Mouse (Mus musculus) layer of hippocampus, adult 2 months (tissue): ENCODE results near the gene Tex45. TPM values are rescaled to one million over a fixed set of nuclear protein-coding genes. Genes with fewer than 3 reads are reported as not detected.

Experiments
- DNase-seq, 2 experiments: peaks; one replicate each; pipeline ENCODE4 v3.0.0; 2022; ENCODE audit warnings: low spot score in 2 of 2
- H3K27ac ChIP-seq: fragments of 200-600 bp; 2 replicates; pipeline ENCODE4 v1.8.1; 2022
- H3K4me3 ChIP-seq: fragments of 200-600 bp; 2 replicates; pipeline ENCODE4 v1.8.1; 2022; ENCODE audit warnings: mild to moderate bottlenecking
- CTCF ChIP-seq: fragments of 200-600 bp; conservative IDR thresholded peaks from 2 replicates; pipeline ENCODE4 v1.8.1; 2022; ENCODE audit warnings: antibody characterized with exemption, mild to moderate bottlenecking, moderate library complexity
- long read RNA-seq, 2 experiments: library from polyadenylated mRNA; stranded (forward); transcript quantifications; one replicate each; pipeline ENCODE4 v2.0.0; 2021; ENCODE audit warnings: borderline mapping rate in 2 of 2
- total RNA-seq, 2 experiments: library from RNA; stranded (reverse); gene quantifications; 2 replicates each; pipeline ENCODE4 v1.2.3; 2021

The Tex45 gene
- under 1 TPM; 0.23 to 0.54 TPM for total RNA-seq
- long read RNA-seq, experiment 1: 0 reads
- long read RNA-seq, experiment 2: 0 reads

GRCm38 (mm10) chr8:3470562-3470961 lies at the start of gene Tex45:
TSS of gene Tex45 (plus strand) at chr8:3470862.
- Histone ChIP-seq H3K27ac (no peak within 1 kb of the TSS), H3K4me3 (no peak within 1 kb of the TSS)
- no peak for TF ChIP-seq CTCF
- no peak for DNase-seq

- TF ChIP-seq CTCF: no peak
- DNase-seq: no peak
- no peak overlapping the region for H3K4me3 ChIP-seq
- H3K27ac ChIP-seq: no peak overlapping the region
These were observed 49.2 kb upstream of the Tex45 start for GRCm38 (mm10) chr8:3421507-3421906.

GRCm38 (mm10) chr8:3425217-3425616 lies 45.4 kb upstream of the Tex45 start:
- Histone ChIP-seq H3K27ac (no peak overlapping the region), H3K4me3 (no peak overlapping the region)
- TF ChIP-seq CTCF: no peak
- no peak for DNase-seq

- Histone ChIP-seq H3K4me3 (no peak overlapping the region), H3K27ac (no peak overlapping the region)
- no peak for TF ChIP-seq CTCF
- no peak for DNase-seq
These were observed 44.5 kb upstream of the Tex45 start for GRCm38 (mm10) chr8:3426211-3426610.

GRCm38 (mm10) chr8:3428426-3428825 lies 42.2 kb upstream of the Tex45 start:
- Histone ChIP-seq H3K27ac (no peak overlapping the region), H3K4me3 (no peak overlapping the region)
- no peak for TF ChIP-seq CTCF
- no peak for DNase-seq

GRCm38 (mm10) chr8:3429966-3430365 lies 40.7 kb upstream of the Tex45 start:
- Histone ChIP-seq H3K4me3 (no peak overlapping the region), H3K27ac (no peak overlapping the region)
- TF ChIP-seq CTCF: no peak
- DNase-seq: no peak

GRCm38 (mm10) chr8:3431113-3431512 lies 39.5 kb upstream of the Tex45 start:
- DNase-seq: no peak
- H3K4me3 ChIP-seq: no peak overlapping the region
- TF ChIP-seq CTCF: no peak
- no peak overlapping the region for H3K27ac ChIP-seq

GRCm38 (mm10) chr8:3436492-3436891 lies 34.2 kb upstream of the Tex45 start:
- Histone ChIP-seq H3K27ac (no peak overlapping the region), H3K4me3 (no peak overlapping the region)
- TF ChIP-seq CTCF: no peak
- no peak for DNase-seq

- no peak overlapping the region for H3K27ac ChIP-seq
- no peak overlapping the region for H3K4me3 ChIP-seq
- no peak for DNase-seq
- TF ChIP-seq CTCF: peak; percentile 70
These were observed 31.2 kb upstream of the Tex45 start for GRCm38 (mm10) chr8:3439510-3439909.

GRCm38 (mm10) chr8:3449226-3449625 lies 21.4 kb upstream of the Tex45 start:
- Histone ChIP-seq H3K4me3 (no peak overlapping the region), H3K27ac (no peak overlapping the region)
- DNase-seq: no peak
- TF ChIP-seq CTCF: no peak

- Histone ChIP-seq H3K4me3 (no peak overlapping the region), H3K27ac (no peak overlapping the region)
- peak in 1 of 2 experiments; percentile 65 for DNase-seq
- TF ChIP-seq CTCF: peak; percentile 98
These were observed 20.0 kb upstream of the Tex45 start for GRCm38 (mm10) chr8:3450670-3451069.

- no peak for DNase-seq
- H3K27ac ChIP-seq: no peak overlapping the region
- no peak overlapping the region for H3K4me3 ChIP-seq
- TF ChIP-seq CTCF: no peak
These were observed 18.7 kb upstream of the Tex45 start for GRCm38 (mm10) chr8:3451992-3452391.

- Histone ChIP-seq H3K4me3 (no peak overlapping the region), H3K27ac (no peak overlapping the region)
- DNase-seq: no peak
- no peak for TF ChIP-seq CTCF
These were observed 7.4 kb upstream of the Tex45 start for GRCm38 (mm10) chr8:3463248-3463647.

- DNase-seq: peak in 1 of 2 experiments; percentile 44
- peak; percentile 71 for TF ChIP-seq CTCF
- no peak overlapping the region for H3K4me3 ChIP-seq
- H3K27ac ChIP-seq: no peak overlapping the region
These were observed 6.4 kb upstream of the Tex45 start for GRCm38 (mm10) chr8:3464309-3464708.
